ENCODE assay signal across 24 mouse cellular contexts in the genomic region with DNA sequence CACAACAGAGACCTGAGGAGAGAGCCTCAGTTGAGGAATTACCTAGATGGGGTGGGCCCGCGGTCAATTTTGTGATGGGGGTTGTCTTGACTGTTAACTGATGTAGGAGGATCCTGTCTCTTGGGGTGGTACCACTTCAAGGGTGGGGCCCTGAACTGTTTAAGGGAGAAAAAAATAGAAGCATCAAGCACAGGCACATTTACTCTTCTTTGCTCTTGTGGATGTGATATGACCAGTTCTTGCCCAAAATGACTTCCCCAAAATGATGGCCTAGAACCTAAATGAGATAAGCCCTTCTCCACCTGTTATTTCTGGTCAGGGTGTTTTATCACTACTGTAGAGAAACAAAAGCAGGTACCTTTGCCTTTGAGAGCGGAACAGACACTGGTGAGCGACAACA.
"Had no signal": no experiment of that assay in that cellular context is flagged by ENCODE, and none has a peak within 500 bp of the region (broad histone marks: within the 10 kb centered on the region; RNA-seq: fewer than 3 reads in every experiment).

No protein-coding gene starts in this region.

- H3K4me3 ChIP-seq: gastrocnemius, adult 2 months; heart, embryonic 10.5 days; heart, embryonic 12.5 days; hindbrain, embryonic 13.5 days; hindbrain, embryonic 15.5 days; kidney, embryonic 15.5 days; limb, embryonic 13.5 days; limb, embryonic 15.5 days; liver, embryonic 12.5 days had no signal

- H3K9ac ChIP-seq: heart, embryonic 12.5 days; hindbrain, embryonic 13.5 days; hindbrain, embryonic 15.5 days; kidney, embryonic 15.5 days; limb, embryonic 13.5 days; limb, embryonic 15.5 days; liver, embryonic 12.5 days; liver, embryonic 14.5 days had no signal

- H3K4me2 ChIP-seq: heart, embryonic 12.5 days; hindbrain, embryonic 13.5 days; hindbrain, embryonic 15.5 days; kidney, embryonic 15.5 days; limb, embryonic 13.5 days; limb, embryonic 15.5 days; liver, embryonic 12.5 days had no signal

- H3K27me3 ChIP-seq: heart, embryonic 12.5 days; hindbrain, embryonic 13.5 days; hindbrain, embryonic 15.5 days; kidney, embryonic 15.5 days; limb, embryonic 13.5 days; limb, embryonic 15.5 days; liver, embryonic 12.5 days had no signal

- H3K4me1 ChIP-seq: heart, embryonic 10.5 days; hindbrain, embryonic 13.5 days; hindbrain, embryonic 15.5 days; liver, embryonic 12.5 days had no signal

- H3K9me3 ChIP-seq: heart, embryonic 10.5 days; heart, embryonic 12.5 days; hindbrain, embryonic 13.5 days; hindbrain, embryonic 15.5 days; kidney, embryonic 15.5 days; limb, embryonic 13.5 days; limb, embryonic 15.5 days; liver, embryonic 12.5 days had no signal

- ATAC-seq: hindbrain, postnatal 0 days; liver, embryonic 12.5 days had no signal

- H3K27ac ChIP-seq: gastrocnemius, adult 2 months; heart, embryonic 10.5 days; hindbrain, embryonic 13.5 days; hindbrain, embryonic 15.5 days; hindbrain, postnatal 0 days; kidney, embryonic 15.5 days; kidney, postnatal 0 days; limb, embryonic 13.5 days; limb, embryonic 15.5 days; liver, embryonic 12.5 days; liver, embryonic 14.5 days had no signal

- DNase-seq: gastrocnemius, adult 2 months; gastrocnemius, postnatal 10 days; gastrocnemius, postnatal 25 days; heart, adult 18-20 months; heart, postnatal 10 days; kidney, adult 11 months; kidney, adult 2 months; kidney, adult 9 months; kidney, postnatal 14 days; kidney, postnatal 36 days; layer of hippocampus, adult 9-11 months; layer of hippocampus, postnatal 36 days; left cerebral cortex, postnatal 4 days had no signal
